Mouse (Mus musculus) E14TG2a.4 (cell line): ENCODE data around the gene Mbd6.

ENCODE experiments used
- CTCF ChIP-seq: conservative IDR thresholded peaks from 2 replicates; pipeline ENCODE4 v1.5.1; 2014; ENCODE audit warnings: low read length
- NANOG ChIP-seq: IDR thresholded peaks from 2 replicates; pipeline ENCODE4 v1.6.1; 2014; ENCODE audit warnings: borderline replicate concordance, low read length, mixed read lengths
- POU5F1 ChIP-seq: IDR thresholded peaks from 2 replicates; pipeline ENCODE4 v1.6.1; 2014; ENCODE audit warnings: low read length, borderline replicate concordance

DNA sequence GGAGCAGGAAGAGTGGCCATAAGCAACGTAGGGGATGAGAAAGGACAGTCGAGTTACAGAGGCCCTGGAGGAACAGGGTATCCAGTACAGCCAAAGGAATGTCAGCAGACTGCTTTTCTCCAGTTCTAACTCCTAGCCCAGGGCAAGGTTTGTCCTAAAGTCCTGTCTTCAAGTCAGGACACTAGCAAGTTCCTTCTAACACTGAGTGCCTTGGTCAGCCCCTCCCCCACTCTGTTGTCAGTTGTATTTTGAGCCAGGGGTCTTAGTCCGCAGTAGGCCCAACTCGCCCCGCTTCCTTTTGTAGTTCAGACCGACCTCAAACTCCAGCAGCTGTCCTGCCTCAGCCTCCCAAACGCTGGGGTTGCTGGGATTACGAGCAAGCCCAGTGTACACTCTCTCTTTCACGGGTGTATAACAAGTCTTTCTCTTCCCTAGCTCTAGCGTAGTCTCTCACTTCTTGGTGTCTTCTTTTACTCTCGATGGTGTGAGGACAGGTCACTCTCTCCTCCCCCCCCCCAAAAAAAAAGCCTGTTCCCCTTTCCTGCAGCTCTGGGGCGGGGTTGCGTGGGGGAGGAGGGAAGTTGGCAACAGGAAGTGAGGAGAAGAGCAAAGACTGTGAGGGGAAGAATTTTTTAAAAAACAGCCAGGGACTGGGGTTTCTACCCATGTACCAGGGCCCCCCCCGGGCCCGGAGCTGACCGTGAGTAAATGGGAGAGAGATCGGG, 34.5 kb upstream of the Mbd6 start:
- TF ChIP-seq CTCF (no peak), NANOG (no peak), POU5F1 (no peak)
